Mouse (Mus musculus): ENCODE results near the gene Dlx3. TPM values are rescaled to one million over a fixed set of nuclear protein-coding genes. Genes with fewer than 3 reads are reported as not detected.

Gene Dlx3
- total RNA-seq, 2 experiments from 2014 or later: not detected

- DNase-seq (ENCODE audit: low spot score in 2 of 2): peak; percentile 34 to 44
Observed at GRCm38 (mm10) chr11:95150269-95151049, 30.5 kb downstream of the Dlx3 start.

GRCm38 (mm10) chr11:95153116-95153515 lies 33.2 kb downstream of the Dlx3 start:
- DNase-seq (ENCODE audit: low spot score in 2 of 2): no peak

GRCm38 (mm10) chr11:95153681-95154080 lies 33.8 kb downstream of the Dlx3 start:
- DNase-seq (ENCODE audit: low spot score in 2 of 2): no peak

GRCm38 (mm10) chr11:95155511-95155910 lies 35.6 kb downstream of the Dlx3 start:
- no peak for DNase-seq (ENCODE audit: low spot score in 2 of 2)

GRCm38 (mm10) chr11:95157356-95157755 lies 37.4 kb downstream of the Dlx3 start:
- no peak for DNase-seq (ENCODE audit: low spot score in 2 of 2)

GRCm38 (mm10) chr11:95157872-95158271 lies 38.0 kb downstream of the Dlx3 start:
- DNase-seq (ENCODE audit: low spot score in 2 of 2): no peak

GRCm38 (mm10) chr11:95159763-95160371 lies 39.9 kb downstream of the Dlx3 start:
- DNase-seq (ENCODE audit: low spot score in 2 of 2): no peak

- DNase-seq (ENCODE audit: low spot score in 2 of 2): no peak
Observed at GRCm38 (mm10) chr11:95160693-95161092, 40.8 kb downstream of the Dlx3 start.

- DNase-seq (ENCODE audit: low spot score in 2 of 2): no peak
Observed at GRCm38 (mm10) chr11:95161708-95162107, 41.8 kb downstream of the Dlx3 start.

GRCm38 (mm10) chr11:95165857-95166256 lies 45.9 kb downstream of the Dlx3 start:
- DNase-seq (ENCODE audit: low spot score in 2 of 2): no peak

Other genes with a start within 250 kb of the Dlx3 start
- 10 to 100 TPM; 60.6 to 66.1 TPM for gene Col1a1, start 183.9 kb upstream of the Dlx3 start, total RNA-seq (2021)
- gene Hils1, start 152.5 kb upstream of the Dlx3 start, total RNA-seq (2021): not detected
- under 1 TPM; 0.66 to 0.78 TPM for gene Sgca, start 143.8 kb upstream of the Dlx3 start, total RNA-seq (2021)
- gene Ppp1r9b, start 129.1 kb upstream of the Dlx3 start, total RNA-seq (2021): 100 to 1,000 TPM; 501 TPM
- gene Samd14, start 110.2 kb upstream of the Dlx3 start, total RNA-seq (2021): 100 to 1,000 TPM; 107 TPM
- 10 to 100 TPM; 48.9 to 49.7 TPM for gene Pdk2, start 78.8 kb upstream of the Dlx3 start, total RNA-seq (2021)
- 10 to 100 TPM; 16.4 to 18.9 TPM for gene Itga3, start 43.3 kb upstream of the Dlx3 start, total RNA-seq (2021)
- under 1 TPM in 1 of 2 experiments, not detected in 1; 0.23 TPM for gene Dlx4, start 26.1 kb downstream of the Dlx3 start, total RNA-seq (2021)
- not detected for gene Tac4, start 141.4 kb downstream of the Dlx3 start, total RNA-seq (2021)
- 10 to 100 TPM; 59.2 to 63.1 TPM for gene Kat7, start 190.1 kb downstream of the Dlx3 start, total RNA-seq (2021)
- 1 to 10 TPM; 5.8 to 6.5 TPM for gene Fam117a, start 216.9 kb downstream of the Dlx3 start, total RNA-seq (2021)

Data from layer of hippocampus, postnatal 10 days (tissue).